Mouse (Mus musculus): ENCODE data around the gene Usp20.

GRCm38 (mm10) chr2:30952824-30953490 lies 29.1 kb upstream of the Usp20 start, which contains the start of gene Tor1b:
- TF ChIP-seq POLR2A (IDR thresholded peaks at IDR 0.05; ENCODE audit: low read depth, low read length) (peak; percentile 97), CTCF (IDR thresholded peaks at IDR 0.05; ENCODE audit: extremely low read depth, insufficient read length, insufficient replicate concordance, low read depth, low read length) (no peak)

All from small intestine, adult 2 months (tissue).